Mouse (Mus musculus): ENCODE measurements around the gene Mmab. TPM values are rescaled to one million over a fixed set of nuclear protein-coding genes. Genes with fewer than 3 reads are reported as not detected.

The Mmab gene
- total and polyA plus RNA-seq, 2 experiments from 2014 or later: 28.8 to 38.6 TPM

- TF ChIP-seq CTCF (IDR thresholded peaks at IDR 0.05): no peak
- WGBS: 62% methylated on average over 5 of the region's 5 CpGs
Measured at GRCm38 (mm10) chr5:114423961-114424360, 19.9 kb downstream of the Mmab start.

GRCm38 (mm10) chr5:114422591-114422990 lies 21.3 kb downstream of the Mmab start:
- peaks cover 24% of the 10 kb centered on the region for H3K36me3 ChIP-seq (ENCODE audit: insufficient read depth, low read length)
- TF ChIP-seq CTCF (IDR thresholded peaks at IDR 0.05): no peak
- ATAC-seq (ENCODE audit: low FRiP score) (no peak), DNase-seq (ENCODE audit: low spot score) (no peak)
- no peak overlapping the region for H3K4me2 ChIP-seq (ENCODE audit: low read depth, low read length, poor library complexity, severe bottlenecking)
- WGBS: 44% methylated on average over 5 of the region's 5 CpGs
- no peaks in the 10 kb centered on the region for H3K9me3 ChIP-seq (ENCODE audit: low read length)
- no peaks in the 10 kb centered on the region for H3K27me3 ChIP-seq (ENCODE audit: insufficient read depth, low read length)
- H3K9ac ChIP-seq (replicated peaks; ENCODE audit: low read length, poor library complexity, severe bottlenecking): 0 out of 2 replicates have a peak overlapping the region, but pooled peaks have one; percentile 19
- H3K4me3 ChIP-seq (ENCODE audit: low read depth, low read length): no peak overlapping the region
- H3K27ac ChIP-seq (ENCODE audit: low read depth, low read length): no peak overlapping the region
- no peaks in the 10 kb centered on the region for H3K4me1 ChIP-seq (ENCODE audit: insufficient read depth, low read length)

More at GRCm38 (mm10) chr5:114423961-114424360, 19.9 kb downstream of the Mmab start:
- DNase-seq (ENCODE audit: low spot score): peak; percentile 32
- Histone ChIP-seq H3K27ac (ENCODE audit: low read depth, low read length) (no peak overlapping the region), H3K27me3 (ENCODE audit: insufficient read depth, low read length) (no peaks in the 10 kb centered on the region), H3K4me1 (ENCODE audit: insufficient read depth, low read length) (no peaks in the 10 kb centered on the region), H3K36me3 (ENCODE audit: insufficient read depth, low read length) (peaks cover 16% of the 10 kb centered on the region), H3K4me3 (ENCODE audit: low read depth, low read length) (no peak overlapping the region), H3K9ac (replicated peaks; ENCODE audit: low read length, poor library complexity, severe bottlenecking) (no peak overlapping the region), H3K4me2 (ENCODE audit: low read depth, low read length, poor library complexity, severe bottlenecking) (no peak overlapping the region), H3K9me3 (ENCODE audit: low read length) (no peaks in the 10 kb centered on the region)
- no peak for ATAC-seq (ENCODE audit: low FRiP score)

- Histone ChIP-seq H3K9me3 (ENCODE audit: low read length) (no peaks in the 10 kb centered on the region), H3K27me3 (ENCODE audit: insufficient read depth, low read length) (no peaks in the 10 kb centered on the region), H3K4me3 (ENCODE audit: low read depth, low read length) (no peak overlapping the region), H3K4me2 (ENCODE audit: low read depth, low read length, poor library complexity, severe bottlenecking) (no peak overlapping the region), H3K27ac (ENCODE audit: low read depth, low read length) (no peak overlapping the region), H3K36me3 (ENCODE audit: insufficient read depth, low read length) (peaks cover 32% of the 10 kb centered on the region), H3K4me1 (ENCODE audit: insufficient read depth, low read length) (no peaks in the 10 kb centered on the region), H3K9ac (replicated peaks; ENCODE audit: low read length, poor library complexity, severe bottlenecking) (no peak overlapping the region)
- no peak for TF ChIP-seq CTCF (IDR thresholded peaks at IDR 0.05)
- ATAC-seq (ENCODE audit: low FRiP score): no peak
- DNase-seq (ENCODE audit: low spot score): no peak
- WGBS: 85% methylated on average over 11 of the region's 11 CpGs
Measured at GRCm38 (mm10) chr5:114421561-114422298, 22.1 kb downstream of the Mmab start.

- H3K4me1 ChIP-seq (ENCODE audit: insufficient read depth, low read length): no peaks in the 10 kb centered on the region
- no peak overlapping the region for H3K4me3 ChIP-seq (ENCODE audit: low read depth, low read length)
- H3K36me3 ChIP-seq (ENCODE audit: insufficient read depth, low read length): peaks cover 55% of the 10 kb centered on the region
- TF ChIP-seq CTCF (IDR thresholded peaks at IDR 0.05): peak; percentile 74
- no peaks in the 10 kb centered on the region for H3K9me3 ChIP-seq (ENCODE audit: low read length)
- H3K27ac ChIP-seq (ENCODE audit: low read depth, low read length): no peak overlapping the region
- no peaks in the 10 kb centered on the region for H3K27me3 ChIP-seq (ENCODE audit: insufficient read depth, low read length)
- H3K4me2 ChIP-seq (ENCODE audit: low read depth, low read length, poor library complexity, severe bottlenecking): no peak overlapping the region
- ATAC-seq (ENCODE audit: low FRiP score) (no peak), DNase-seq (ENCODE audit: low spot score) (peak; percentile 44)
- WGBS: 82% methylated on average over 8 of the region's 8 CpGs
- no peak overlapping the region for H3K9ac ChIP-seq (replicated peaks; ENCODE audit: low read length, poor library complexity, severe bottlenecking)
Measured at GRCm38 (mm10) chr5:114418541-114418940, 25.3 kb downstream of the Mmab start.

GRCm38 (mm10) chr5:114416855-114417254 lies 27.0 kb downstream of the Mmab start:
- Histone ChIP-seq H3K36me3 (ENCODE audit: insufficient read depth, low read length) (peaks cover 70% of the 10 kb centered on the region), H3K4me3 (ENCODE audit: low read depth, low read length) (no peak overlapping the region), H3K9me3 (ENCODE audit: low read length) (no peaks in the 10 kb centered on the region), H3K9ac (replicated peaks; ENCODE audit: low read length, poor library complexity, severe bottlenecking) (no peak overlapping the region), H3K4me1 (ENCODE audit: insufficient read depth, low read length) (no peaks in the 10 kb centered on the region), H3K27ac (ENCODE audit: low read depth, low read length) (no peak overlapping the region), H3K4me2 (ENCODE audit: low read depth, low read length, poor library complexity, severe bottlenecking) (no peak overlapping the region), H3K27me3 (ENCODE audit: insufficient read depth, low read length) (no peaks in the 10 kb centered on the region)
- DNase-seq (ENCODE audit: low spot score) (no peak), ATAC-seq (ENCODE audit: low FRiP score) (no peak)
- 87% methylated on average over 8 of the region's 8 CpGs for WGBS
- TF ChIP-seq CTCF (IDR thresholded peaks at IDR 0.05): no peak

GRCm38 (mm10) chr5:114415606-114416005 lies 28.3 kb downstream of the Mmab start:
- no peak for ATAC-seq (ENCODE audit: low FRiP score)
- Histone ChIP-seq H3K36me3 (ENCODE audit: insufficient read depth, low read length) (peaks cover 82% of the 10 kb centered on the region), H3K27ac (ENCODE audit: low read depth, low read length) (no peak overlapping the region), H3K4me3 (ENCODE audit: low read depth, low read length) (no peak overlapping the region), H3K9me3 (ENCODE audit: low read length) (no peaks in the 10 kb centered on the region), H3K4me1 (ENCODE audit: insufficient read depth, low read length) (no peaks in the 10 kb centered on the region), H3K9ac (replicated peaks; ENCODE audit: low read length, poor library complexity, severe bottlenecking) (no peak overlapping the region), H3K27me3 (ENCODE audit: insufficient read depth, low read length) (no peaks in the 10 kb centered on the region), H3K4me2 (ENCODE audit: low read depth, low read length, poor library complexity, severe bottlenecking) (no peak overlapping the region)
- no peak for DNase-seq (ENCODE audit: low spot score)
- TF ChIP-seq CTCF (IDR thresholded peaks at IDR 0.05): no peak
- 95% methylated on average over 5 of the region's 5 CpGs for WGBS
